Mouse (Mus musculus) E14TG2a.4 (cell line): ENCODE measurements around the gene Camsap2.

Experiments used
- CTCF ChIP-seq: conservative IDR thresholded peaks from 2 replicates; pipeline ENCODE4 v1.5.1; 2014; ENCODE audit warnings: low read length
- NANOG ChIP-seq: IDR thresholded peaks from 2 replicates; pipeline ENCODE4 v1.6.1; 2014; ENCODE audit warnings: borderline replicate concordance, low read length, mixed read lengths
- POU5F1 ChIP-seq: IDR thresholded peaks from 2 replicates; pipeline ENCODE4 v1.6.1; 2014; ENCODE audit warnings: low read length, borderline replicate concordance

DNA sequence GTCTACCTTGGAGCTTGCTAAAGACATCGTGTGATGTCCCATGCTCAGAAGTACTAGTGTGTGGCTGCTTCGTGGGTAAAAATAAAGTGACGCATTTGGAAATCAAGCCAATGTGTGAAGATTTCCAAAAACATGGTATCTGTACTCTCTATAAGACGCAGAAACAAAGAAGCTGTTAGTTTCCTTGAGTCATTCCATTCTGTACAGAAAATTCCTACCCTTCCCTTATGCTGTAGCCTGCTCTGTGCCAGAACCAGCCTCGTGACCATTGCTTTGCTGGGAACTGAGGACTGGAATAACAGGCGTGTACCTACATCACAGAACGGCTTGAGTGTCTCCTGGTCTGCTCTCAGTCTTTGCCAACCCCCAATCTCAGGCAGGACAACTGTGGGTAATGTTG, 104.1 kb downstream of the Camsap2 start:
- TF ChIP-seq CTCF (no peak), POU5F1 (no peak), NANOG (no peak)
